ENCODE assay signal across 18 mouse cellular contexts in the genomic region with DNA sequence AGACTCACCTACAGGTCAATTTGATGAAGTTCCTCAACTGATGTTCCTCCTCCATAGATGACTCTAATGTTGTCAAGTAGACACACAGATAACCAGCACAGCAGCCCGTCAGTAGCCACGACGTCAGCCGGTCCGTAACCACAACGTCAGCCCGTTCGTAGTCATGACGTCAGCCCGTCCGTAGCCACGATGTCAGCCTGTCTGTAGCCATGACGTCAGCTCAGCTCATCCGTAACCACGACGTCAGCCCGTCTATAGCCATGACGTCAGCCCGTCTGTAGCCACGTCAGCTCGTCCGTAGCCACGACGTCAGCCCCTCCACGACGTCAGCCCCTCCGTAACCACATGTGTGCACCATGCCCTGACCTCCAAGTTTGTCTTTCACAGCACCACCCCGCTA.
A peak's percentile ranks its signal among the peaks of the same experiment; 100 is the strongest.
DNase-seq lines count a peak whose midpoint lies in the region; ATAC-seq lines count a peak whose summit lies in the region.
"Had no signal": no experiment of that assay in that cellular context is flagged by ENCODE, and none has a peak within 500 bp of the region (broad histone marks: within the 10 kb centered on the region; RNA-seq: fewer than 3 reads in every experiment).

No protein-coding gene starts in this region.

- ATAC-seq in forebrain, embryonic 11.5 days (replicated peaks; ENCODE audit: low FRiP score): no peak
- ATAC-seq in forebrain, embryonic 15.5 days (replicated peaks): no peak
- ATAC-seq: forebrain, embryonic 13.5 days had no signal

- no peaks in the 10 kb centered on the region for H3K27me3 ChIP-seq in forebrain, embryonic 11.5 days (ENCODE audit: control insufficient read depth, insufficient read depth, low read length)
- no peaks in the 10 kb centered on the region for H3K27me3 ChIP-seq in forebrain, embryonic 15.5 days
- H3K27me3 ChIP-seq: forebrain, embryonic 13.5 days; lung, embryonic 15.5 days had no signal

- 0 out of 2 replicates have a peak, but pooled peaks cover 2% of the 10 kb centered on the region for H3K4me1 ChIP-seq in forebrain, embryonic 11.5 days (replicated peaks; ENCODE audit: control insufficient read depth, insufficient read depth, low read length)
- H3K4me1 ChIP-seq in forebrain, embryonic 15.5 days: 0 out of 2 replicates have a peak, but pooled peaks cover 9% of the 10 kb centered on the region

- H3K4me3 ChIP-seq in forebrain, embryonic 11.5 days (ENCODE audit: low read depth, low read length): no peak overlapping the region
- H3K4me3 ChIP-seq in forebrain, embryonic 15.5 days: no peak overlapping the region
- H3K4me3 ChIP-seq: forebrain, embryonic 13.5 days; hindbrain, embryonic 10.5 days; lung, embryonic 15.5 days had no signal

- no peaks in the 10 kb centered on the region for H3K36me3 ChIP-seq in forebrain, embryonic 11.5 days (ENCODE audit: control insufficient read depth, insufficient read depth, low read length)
- H3K36me3 ChIP-seq in forebrain, embryonic 15.5 days: no peaks in the 10 kb centered on the region
- H3K36me3 ChIP-seq: hindbrain, embryonic 10.5 days had no signal

- no peak overlapping the region for H3K27ac ChIP-seq in forebrain, embryonic 11.5 days (ENCODE audit: low read depth, low read length)
- no peak overlapping the region for H3K27ac ChIP-seq in forebrain, embryonic 15.5 days (replicated peaks)
- H3K27ac ChIP-seq: forebrain, embryonic 13.5 days; hindbrain, embryonic 10.5 days; liver, embryonic 14.5 days; lung, embryonic 15.5 days had no signal

- peak; percentile 46 for DNase-seq in forebrain, embryonic 11.5 days (ENCODE audit: low spot score)
- DNase-seq in kidney, adult 18-20 months: peak; percentile 19
- no peak for DNase-seq in kidney, adult 8-10 months
- peak; percentile 13 for DNase-seq in urinary bladder, adult 2 months (ENCODE audit: low spot score)
- DNase-seq in urinary bladder, postnatal 14 days (ENCODE audit: low spot score): no peak
- DNase-seq in cerebellum, postnatal 36 days: no peak
- DNase-seq: B cell, adult 2 months; gastrocnemius, postnatal 10 days; kidney, adult 11 months; layer of hippocampus, postnatal 36 days; lung, postnatal 4 days; thymus, postnatal 14 days had no signal

- 95% methylated on average over 28 of the region's 28 CpGs for WGBS in forebrain, embryonic 11.5 days
- 91% methylated on average over 28 of the region's 28 CpGs for WGBS in forebrain, embryonic 15.5 days

- no peak overlapping the region for H3K4me2 ChIP-seq in forebrain, embryonic 11.5 days (ENCODE audit: low read depth, low read length, severe bottlenecking)
- no peak overlapping the region for H3K4me2 ChIP-seq in forebrain, embryonic 15.5 days (replicated peaks)
- H3K4me2 ChIP-seq: forebrain, embryonic 13.5 days; lung, embryonic 15.5 days; midbrain, embryonic 11.5 days had no signal

- no peak overlapping the region for H3K9ac ChIP-seq in forebrain, embryonic 11.5 days (ENCODE audit: low read length)
- no peak overlapping the region for H3K9ac ChIP-seq in forebrain, embryonic 15.5 days (replicated peaks)
- H3K9ac ChIP-seq: forebrain, embryonic 13.5 days; liver, embryonic 14.5 days; lung, embryonic 15.5 days had no signal

- no peaks in the 10 kb centered on the region for H3K9me3 ChIP-seq in forebrain, embryonic 11.5 days (ENCODE audit: control insufficient read depth, low read length)
- no peaks in the 10 kb centered on the region for H3K9me3 ChIP-seq in forebrain, embryonic 15.5 days
- H3K9me3 ChIP-seq: forebrain, embryonic 13.5 days; hindbrain, embryonic 10.5 days; lung, embryonic 15.5 days had no signal

Comparison
In these comparisons a context has a peak if more than half of its experiments do, and no peak if none do; other contexts are left out.
1. DNase-seq: peak in forebrain, embryonic 11.5 days (single experiment), kidney, adult 18-20 months (single experiment) and urinary bladder, adult 2 months (single experiment); none in kidney, adult 8-10 months (0 of 2), urinary bladder, postnatal 14 days (single experiment) and cerebellum, postnatal 36 days (0 of 2).